Mouse (Mus musculus): ENCODE data around the gene Olfr620. TPM values are rescaled to one million over a fixed set of nuclear protein-coding genes. Genes with fewer than 3 reads are reported as not detected.

Gene Olfr620
- total RNA-seq (2021), result not detected
- long read RNA-seq, experiment 1, result 0 reads
- long read RNA-seq, experiment 2, result 0 reads

- TF ChIP-seq CTCF (conservative IDR thresholded peaks at IDR 0.05), result no peak
- Histone ChIP-seq H3K27ac (no peak within 1 kb of the TSS), H3K4me3 (no peak within 1 kb of the TSS)
- DNase-seq (ENCODE audit: low spot score in 2 of 2), result no peak
Observed at GRCm38 (mm10) chr7:103612434-103612833, at the start of gene Olfr620. Gene Olfr620, minus strand, starts transcription at chr7:103612534.

GRCm38 (mm10) chr7:103644070-103644469, 31.7 kb upstream of the Olfr620 start:
- no peak for DNase-seq (ENCODE audit: low spot score in 2 of 2)
- H3K4me3 ChIP-seq, result no peak overlapping the region
- TF ChIP-seq CTCF (conservative IDR thresholded peaks at IDR 0.05), result no peak
- H3K27ac ChIP-seq, result no peak overlapping the region

GRCm38 (mm10) chr7:103642602-103643001, 30.3 kb upstream of the Olfr620 start, which contains the start of gene Olfr622:
Gene Olfr622, minus strand, starts transcription at chr7:103642702.
- no peak within 1 kb of the TSS for H3K4me3 ChIP-seq
- no peak within 1 kb of the TSS for H3K27ac ChIP-seq
- TF ChIP-seq CTCF (conservative IDR thresholded peaks at IDR 0.05), result no peak
- no peak for DNase-seq (ENCODE audit: low spot score in 2 of 2)

GRCm38 (mm10) chr7:103636795-103637194, 24.5 kb upstream of the Olfr620 start:
- no peak overlapping the region for H3K27ac ChIP-seq
- no peak overlapping the region for H3K4me3 ChIP-seq
- no peak for DNase-seq (ENCODE audit: low spot score in 2 of 2)
- no peak for TF ChIP-seq CTCF (conservative IDR thresholded peaks at IDR 0.05)

GRCm38 (mm10) chr7:103607425-103607824, 4.9 kb downstream of the Olfr620 start:
- H3K4me3 ChIP-seq, result no peak overlapping the region
- no peak overlapping the region for H3K27ac ChIP-seq
- DNase-seq (ENCODE audit: low spot score in 2 of 2), result no peak
- no peak for TF ChIP-seq CTCF (conservative IDR thresholded peaks at IDR 0.05)

- no peak for TF ChIP-seq CTCF (conservative IDR thresholded peaks at IDR 0.05)
- H3K4me3 ChIP-seq, result no peak within 1 kb of the TSS
- no peak for DNase-seq (ENCODE audit: low spot score in 2 of 2)
- no peak within 1 kb of the TSS for H3K27ac ChIP-seq
Observed at GRCm38 (mm10) chr7:103600275-103600674, 12.1 kb downstream of the Olfr620 start, which contains the start of gene Olfr619. Gene Olfr619, plus strand, starts transcription at chr7:103600575.

- no peak for TF ChIP-seq CTCF (conservative IDR thresholded peaks at IDR 0.05)
- DNase-seq (ENCODE audit: low spot score in 2 of 2), result no peak
- Histone ChIP-seq H3K27ac (no peak within 1 kb of the TSS), H3K4me3 (no peak within 1 kb of the TSS)
Observed at GRCm38 (mm10) chr7:103589803-103590202, 22.5 kb downstream of the Olfr620 start, which contains the start of gene Olfr618. Gene Olfr618, plus strand, starts transcription at chr7:103590103.

GRCm38 (mm10) chr7:103572761-103573160, 39.6 kb downstream of the Olfr620 start, which contains the start of gene Olfr617:
Gene Olfr617, plus strand, starts transcription at chr7:103573061.
- no peak for DNase-seq (ENCODE audit: low spot score in 2 of 2)
- Histone ChIP-seq H3K27ac (no peak within 1 kb of the TSS), H3K4me3 (no peak within 1 kb of the TSS)
- TF ChIP-seq CTCF (conservative IDR thresholded peaks at IDR 0.05), result no peak

- Histone ChIP-seq H3K4me3 (no peak within 1 kb of the TSS), H3K27ac (no peak within 1 kb of the TSS)
- no peak for TF ChIP-seq CTCF (conservative IDR thresholded peaks at IDR 0.05)
- no peak for DNase-seq (ENCODE audit: low spot score in 2 of 2)
Observed at GRCm38 (mm10) chr7:103569043-103569442, 43.3 kb downstream of the Olfr620 start, which contains the start of gene Olfr616. Gene Olfr616, minus strand, starts transcription at chr7:103569143.

GRCm38 (mm10) chr7:103555779-103556178, 56.6 kb downstream of the Olfr620 start, which contains the start of gene Olfr615:
Gene Olfr615, plus strand, starts transcription at chr7:103556079.
- Histone ChIP-seq H3K4me3 (no peak within 1 kb of the TSS), H3K27ac (no peak within 1 kb of the TSS)
- TF ChIP-seq CTCF (conservative IDR thresholded peaks at IDR 0.05), result no peak
- no peak for DNase-seq (ENCODE audit: low spot score in 2 of 2)

Small RNA genes within 50 kb of the gene (microRNA-seq; reads per million reads assigned to microRNA genes)
- 0 reads per million in 2 experiments for gene Gm26506

Other genes with a start within 250 kb of the Olfr620 start
- gene Olfr601, start 249.9 kb downstream of the Olfr620 start, total RNA-seq (2021), result not detected
- gene Olfr603, start 226.4 kb downstream of the Olfr620 start, total RNA-seq (2021), result not detected
- not detected for gene Usp17lc, start 197.5 kb downstream of the Olfr620 start, total RNA-seq (2021)
- not detected for gene Olfr605, start 167.1 kb downstream of the Olfr620 start, total RNA-seq (2021)
- not detected for gene Olfr606, start 163.5 kb downstream of the Olfr620 start, total RNA-seq (2021)
- gene Olfr607, start 148.4 kb downstream of the Olfr620 start, total RNA-seq (2021), result not detected
- not detected for gene Olfr608, start 142.7 kb downstream of the Olfr620 start, total RNA-seq (2021)
- not detected for gene Olfr609, start 114.5 kb downstream of the Olfr620 start, total RNA-seq (2021)
- not detected for gene Olfr610, start 100.4 kb downstream of the Olfr620 start, total RNA-seq (2021)
- gene Olfr611, start 91.7 kb downstream of the Olfr620 start, total RNA-seq (2021), result not detected
- gene Olfr612, start 69.8 kb downstream of the Olfr620 start, total RNA-seq (2021), result not detected
- not detected for gene Olfr613, start 64.5 kb downstream of the Olfr620 start, total RNA-seq (2021)
- not detected for gene Olfr615, start 56.5 kb downstream of the Olfr620 start, total RNA-seq (2021)
- gene Olfr616, start 43.4 kb downstream of the Olfr620 start, total RNA-seq (2021), result not detected
- not detected for gene Olfr617, start 39.5 kb downstream of the Olfr620 start, total RNA-seq (2021)
- not detected for gene Olfr618, start 22.4 kb downstream of the Olfr620 start, total RNA-seq (2021)
- gene Olfr619, start 12.0 kb downstream of the Olfr620 start, total RNA-seq (2021), result not detected
- gene Olfr622, start 30.2 kb upstream of the Olfr620 start, total RNA-seq (2021), result not detected
- gene Olfr623, start 51.2 kb upstream of the Olfr620 start, total RNA-seq (2021), result not detected
- under 1 TPM in 1 of 2 experiments, not detected in 1; 0.08 TPM for gene Olfr624, start 58.7 kb upstream of the Olfr620 start, total RNA-seq (2021)
- gene Olfr625-ps1, start 70.2 kb upstream of the Olfr620 start, total RNA-seq (2021), result not detected
- not detected for gene Olfr243, start 102.1 kb upstream of the Olfr620 start, total RNA-seq (2021)
- gene Olfr628, start 117.8 kb upstream of the Olfr620 start, total RNA-seq (2021), result not detected
- gene Olfr629, start 132.4 kb upstream of the Olfr620 start, total RNA-seq (2021), result not detected
- not detected for gene Olfr630, start 144.8 kb upstream of the Olfr620 start, total RNA-seq (2021)
- gene Olfr69, start 159.1 kb upstream of the Olfr620 start, total RNA-seq (2021), result not detected
- gene Olfr68, start 167.2 kb upstream of the Olfr620 start, total RNA-seq (2021), result not detected
- gene Olfr67, start 179.3 kb upstream of the Olfr620 start, total RNA-seq (2021), result not detected
- 10 to 100 TPM; 30.9 to 57.0 TPM for gene Hbb-bt, start 201.5 kb upstream of the Olfr620 start, total RNA-seq (2021)
- gene Hbb-bs, start 215.6 kb upstream of the Olfr620 start, total RNA-seq (2021), result 100 to 1,000 TPM; 322 to 529 TPM
- not detected for gene Hbb-bh2, start 228.0 kb upstream of the Olfr620 start, total RNA-seq (2021)
- not detected for gene Hbb-bh1, start 230.6 kb upstream of the Olfr620 start, total RNA-seq (2021)
- gene Hbb-y, start 240.7 kb upstream of the Olfr620 start, total RNA-seq (2021), result not detected

Measured in layer of hippocampus, adult 2 months (tissue).